Mouse (Mus musculus) liver, embryonic 14.5 days (tissue): ENCODE measurements around the gene Rnf213.

Source experiments
- CTCF ChIP-seq: IDR thresholded peaks from 2 replicates; pipeline ENCODE4 v1.5.1; 2016; ENCODE audit warnings: antibody characterized with exemption, low read depth, control low read depth
- EP300 ChIP-seq: IDR thresholded peaks from 2 replicates; pipeline ENCODE4 v1.6.1; 2016; ENCODE audit warnings: antibody characterized with exemption, low read depth

DNA sequence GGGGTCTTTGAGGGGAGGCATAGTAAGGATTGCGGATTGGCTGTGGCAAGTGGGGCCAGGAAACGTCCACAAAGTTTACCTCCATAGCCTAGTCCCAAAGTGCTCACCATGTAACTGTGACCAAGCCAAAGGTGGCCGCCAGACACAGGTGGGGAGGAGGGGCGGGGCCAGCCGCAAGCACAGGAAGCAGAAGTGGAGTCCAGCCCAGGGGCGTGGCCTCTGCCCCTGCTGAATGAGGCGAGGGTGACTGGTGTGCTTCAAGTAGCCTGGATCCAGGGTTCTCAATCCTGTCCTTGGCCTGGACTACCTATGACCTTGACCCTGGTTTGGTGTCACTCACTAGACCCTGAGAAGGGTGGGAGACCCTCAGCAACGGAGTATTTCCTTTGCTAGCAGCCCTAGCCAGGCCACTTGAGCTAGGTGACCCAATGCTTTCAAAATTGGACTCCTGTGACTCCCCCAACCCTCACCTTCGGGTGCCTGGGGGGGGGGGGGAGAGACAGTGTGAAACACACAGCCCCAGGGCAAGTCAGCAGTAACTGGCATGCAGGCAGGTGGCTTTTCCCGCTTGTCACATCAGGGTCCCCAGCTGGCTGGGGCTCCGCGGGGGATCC, 792 bp upstream of the Rnf213 start:
- TF ChIP-seq CTCF (no peak), EP300 (no peak)
